Mouse (Mus musculus) hindbrain, embryonic 14.5 days (tissue): ENCODE data around the gene Prkce. TPM values are rescaled to one million over a fixed set of nuclear protein-coding genes. Genes with fewer than 3 reads are reported as not detected.

Source experiments
- ATAC-seq: fragments of 200-750 bp; cut with Nextera tagmentation; 2 replicates; pipeline ENCODE4 v1.8.0; 2017; ENCODE audit warnings: moderate number of reproducible peaks, mild to moderate bottlenecking, moderate TSS enrichment, moderate library complexity; ENCODE audit not compliant: low FRiP score
- DNase-seq: peaks from one replicate; pipeline ENCODE4 v3.0.0-alpha.2; 2015; ENCODE audit warnings: low spot score
- H3K27ac ChIP-seq: fragments of 300-500 bp; sonication (generic); 2 replicates; pipeline ENCODE4 v1.5.1; 2014; ENCODE audit warnings: mild to moderate bottlenecking, moderate library complexity
- H3K27me3 ChIP-seq: fragments of 300-500 bp; sonication (generic); 2 replicates; pipeline ENCODE4 v1.6.1; 2014; ENCODE audit warnings: mild to moderate bottlenecking, low read length, mixed read lengths; ENCODE audit not compliant: control insufficient read depth, insufficient read depth
- H3K36me3 ChIP-seq: fragments of 300-500 bp; sonication (generic); replicated peaks from 2 replicates; pipeline ENCODE4 v1.6.1; 2014; ENCODE audit not compliant: control insufficient read depth, insufficient read depth
- H3K4me1 ChIP-seq: fragments of 300-500 bp; sonication (generic); replicated peaks from 2 replicates; pipeline ENCODE4 v1.6.1; 2014; ENCODE audit warnings: antibody characterized with exemption, low read length, mixed read lengths; ENCODE audit not compliant: control insufficient read depth, insufficient read depth
- H3K4me2 ChIP-seq: fragments of 300-500 bp; sonication (generic); replicated peaks from 2 replicates; pipeline ENCODE4 v1.6.1; 2014; ENCODE audit warnings: mild to moderate bottlenecking, moderate library complexity
- H3K4me3 ChIP-seq: fragments of 300-500 bp; sonication (generic); replicated peaks from 2 replicates; pipeline ENCODE4 v1.5.1; 2014; ENCODE audit warnings: mild to moderate bottlenecking, low read length
- H3K9ac ChIP-seq: fragments of 300-500 bp; sonication (generic); 2 replicates; pipeline ENCODE4 v1.6.1; 2014
- H3K9me3 ChIP-seq: fragments of 300-500 bp; sonication (generic); 2 replicates; pipeline ENCODE4 v1.6.1; 2016; ENCODE audit warnings: low read length; ENCODE audit not compliant: control insufficient read depth
- WGBS: fragments of 180-500 bp; shearing (Covaris S2); extraction: QIAGEN DNeasy Blood & Tissue Kit; methylation state at CpG from one replicate; pipeline ENCODE4 v1.1.7; 2014; 5-methylcytosine and 5-hydroxymethylcytosine counted together
- polyA plus RNA-seq: library from polyadenylated mRNA; unstranded; fragments of >200 nt; fragmentation: Nextera tagmentation; extraction: Ambion mirVana; gene quantifications from 2 replicates; pipeline ENCODE4 v1.2.1, GENCODE M21; 2014

Prkce gene
- polyA plus RNA-seq, 1 experiment from 2014 or later: 38.7 TPM

DNA sequence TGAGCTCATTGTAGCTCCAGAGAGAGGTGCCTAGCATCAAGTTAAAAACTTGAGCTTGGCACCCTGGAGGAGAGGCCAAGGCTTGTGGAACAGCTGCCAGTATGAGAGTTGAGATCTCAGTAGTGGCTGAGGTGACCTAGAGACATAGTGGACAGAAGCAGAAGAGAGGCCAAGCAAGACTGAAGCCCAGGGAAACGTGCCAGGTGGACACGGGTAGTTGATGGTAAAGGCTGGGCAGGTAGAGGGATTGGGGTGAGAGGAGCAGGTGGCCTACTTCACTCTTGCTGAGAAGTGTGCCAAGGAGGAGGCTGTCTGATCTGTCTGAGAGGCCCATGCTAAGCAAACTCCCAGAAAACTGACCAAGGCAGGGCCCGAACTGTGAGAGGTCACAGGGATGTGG lies 44.6 kb downstream of the Prkce start:
- H3K27ac ChIP-seq: no peak overlapping the region
- ATAC-seq (no peak), DNase-seq (no peak)
- H3K27me3 ChIP-seq: no peaks in the 10 kb centered on the region
- H3K9me3 ChIP-seq: no peaks in the 10 kb centered on the region
- WGBS: 95% methylated on average over 3 of the region's 3 CpGs
- no peaks in the 10 kb centered on the region for H3K4me1 ChIP-seq
- no peak overlapping the region for H3K4me3 ChIP-seq
- H3K9ac ChIP-seq: no peak overlapping the region
- H3K4me2 ChIP-seq: no peak overlapping the region
- H3K36me3 ChIP-seq: no peaks in the 10 kb centered on the region

DNA sequence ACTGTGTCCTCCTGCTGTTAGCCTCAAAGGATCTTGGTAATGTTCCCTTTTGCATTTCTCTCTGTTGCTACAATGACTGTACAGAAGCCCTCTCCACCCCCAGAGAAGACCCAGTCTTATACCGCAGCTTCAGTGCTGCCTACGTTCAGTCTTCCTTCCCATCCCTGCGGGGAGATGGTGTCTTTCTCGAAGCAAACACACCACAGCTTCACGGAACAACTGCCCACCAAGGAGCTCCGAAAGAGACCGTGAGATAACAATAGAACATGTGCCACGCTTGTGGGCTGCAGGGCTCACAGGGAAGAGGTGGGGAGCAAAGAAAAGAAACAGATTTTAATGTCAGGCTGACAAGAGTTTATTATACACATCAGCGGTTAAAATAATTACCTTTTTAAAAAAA lies 46.7 kb downstream of the Prkce start:
- no peak overlapping the region for H3K4me2 ChIP-seq
- H3K4me3 ChIP-seq: no peak overlapping the region
- no peaks in the 10 kb centered on the region for H3K9me3 ChIP-seq
- no peaks in the 10 kb centered on the region for H3K4me1 ChIP-seq
- H3K27ac ChIP-seq: peak overlapping the region; percentile 54; the same call in 1 of the 2 replicates
- WGBS: 38% methylated on average over 9 of the region's 9 CpGs
- no peaks in the 10 kb centered on the region for H3K36me3 ChIP-seq
- ATAC-seq (no peak), DNase-seq (no peak)
- 0 out of 2 replicates have a peak overlapping the region, but pooled peaks have one; percentile 39 for H3K9ac ChIP-seq
- H3K27me3 ChIP-seq: no peaks in the 10 kb centered on the region

DNA sequence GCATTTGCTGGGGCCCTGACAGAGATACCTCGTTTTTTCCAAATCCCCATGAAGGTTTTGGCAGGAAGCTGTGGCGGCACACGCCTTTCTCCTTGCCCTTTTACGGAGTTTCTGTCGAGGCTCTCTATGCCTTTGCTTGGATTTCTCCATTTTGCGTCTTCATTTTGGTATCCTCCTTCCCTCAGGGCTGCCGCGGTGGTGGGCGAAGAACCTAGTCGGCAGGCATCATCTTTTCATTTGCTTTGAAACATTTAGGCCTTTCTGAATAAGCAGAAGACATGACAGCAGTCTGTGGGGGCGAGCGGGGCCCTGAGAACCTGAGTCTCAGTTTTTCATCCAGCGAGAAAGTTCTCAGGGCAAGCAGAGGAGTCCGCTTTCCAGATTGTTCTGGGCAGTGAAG lies 47.2 kb downstream of the Prkce start:
- Histone ChIP-seq H3K36me3 (no peaks in the 10 kb centered on the region), H3K27ac (peak overlapping the region; percentile 54; the same call in 1 of the 2 replicates), H3K4me1 (no peaks in the 10 kb centered on the region), H3K4me3 (no peak overlapping the region), H3K27me3 (no peaks in the 10 kb centered on the region), H3K4me2 (no peak overlapping the region), H3K9ac (no peak overlapping the region), H3K9me3 (no peaks in the 10 kb centered on the region)
- no peak for ATAC-seq
- WGBS: 83% methylated on average over 14 of the region's 14 CpGs
- DNase-seq: no peak

DNA sequence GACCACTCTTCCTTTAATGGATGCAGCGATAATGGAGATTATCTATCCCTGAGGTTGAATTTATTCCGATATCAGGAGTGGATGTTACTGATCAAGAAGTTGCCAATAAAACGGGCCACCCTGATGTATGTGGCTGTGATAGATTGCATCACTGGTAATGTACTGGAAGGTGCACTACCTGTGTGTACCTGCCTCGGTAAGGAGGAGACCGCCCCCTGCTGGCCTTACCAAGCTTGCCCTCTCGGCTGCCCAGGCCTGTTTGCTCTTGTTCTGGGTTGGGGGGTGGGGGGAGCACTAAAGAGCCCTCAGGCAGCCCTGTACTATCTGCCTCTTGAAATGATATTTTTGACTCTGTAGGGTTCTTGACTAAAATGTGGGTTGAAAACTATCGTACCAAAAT lies 48.2 kb downstream of the Prkce start:
- Histone ChIP-seq H3K27ac (no peak overlapping the region), H3K4me1 (no peaks in the 10 kb centered on the region), H3K9me3 (no peaks in the 10 kb centered on the region), H3K4me2 (no peak overlapping the region), H3K9ac (no peak overlapping the region), H3K27me3 (no peaks in the 10 kb centered on the region), H3K4me3 (no peak overlapping the region), H3K36me3 (no peaks in the 10 kb centered on the region)
- 91% methylated on average over 7 of the region's 7 CpGs for WGBS
- ATAC-seq (no peak), DNase-seq (no peak)

DNA sequence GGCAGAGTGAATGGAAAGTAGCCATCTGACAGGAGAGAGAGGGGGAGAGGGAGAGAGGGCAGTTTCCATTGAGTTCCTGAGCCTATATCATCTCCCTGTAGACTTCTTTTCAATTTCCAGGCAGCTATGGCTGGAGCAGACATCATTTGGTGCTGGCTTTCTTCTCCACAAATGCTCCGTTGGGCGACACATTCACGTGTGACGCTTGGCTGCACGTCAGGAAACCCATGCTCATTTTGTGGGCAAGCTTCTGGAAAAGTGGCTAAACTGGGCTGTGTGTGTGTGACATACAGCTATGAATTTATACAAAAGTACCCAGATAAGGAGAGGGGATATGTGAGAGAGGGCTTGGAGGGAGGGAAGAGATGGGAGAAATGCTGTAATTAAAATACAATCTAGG lies 49.9 kb downstream of the Prkce start:
- H3K9me3 ChIP-seq: no peaks in the 10 kb centered on the region
- no peaks in the 10 kb centered on the region for H3K36me3 ChIP-seq
- H3K4me1 ChIP-seq: no peaks in the 10 kb centered on the region
- no peak overlapping the region for H3K4me3 ChIP-seq
- DNase-seq (no peak), ATAC-seq (no peak)
- H3K27ac ChIP-seq: no peak overlapping the region
- 53% methylated on average over 5 of the region's 5 CpGs for WGBS
- H3K27me3 ChIP-seq: no peaks in the 10 kb centered on the region
- H3K4me2 ChIP-seq: no peak overlapping the region
- H3K9ac ChIP-seq: no peak overlapping the region

DNA sequence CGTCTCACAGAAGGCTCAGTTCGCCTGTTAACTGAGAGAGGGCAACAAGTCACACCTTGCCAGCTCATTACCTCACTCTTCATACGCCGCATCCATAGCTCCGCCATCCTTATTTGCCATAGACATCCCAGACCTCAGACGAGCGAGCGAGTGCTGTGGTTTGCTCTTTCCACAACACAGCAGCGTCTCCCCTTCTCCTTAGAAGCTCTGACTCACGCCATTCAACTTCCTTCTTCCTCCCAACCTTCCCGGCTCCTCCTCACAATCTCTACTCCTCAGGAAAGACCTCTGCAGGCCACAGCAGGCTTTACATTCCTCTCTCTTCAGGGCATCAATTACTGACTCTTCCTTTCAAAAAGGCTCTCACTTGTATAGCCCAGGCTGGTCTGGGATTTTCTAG lies 51.0 kb downstream of the Prkce start:
- H3K4me1 ChIP-seq: no peaks in the 10 kb centered on the region
- H3K36me3 ChIP-seq: no peaks in the 10 kb centered on the region
- H3K4me2 ChIP-seq: no peak overlapping the region
- H3K27ac ChIP-seq: no peak overlapping the region
- 86% methylated on average over 11 of the region's 11 CpGs for WGBS
- H3K9me3 ChIP-seq: no peaks in the 10 kb centered on the region
- DNase-seq (no peak), ATAC-seq (no peak)
- H3K9ac ChIP-seq: no peak overlapping the region
- H3K27me3 ChIP-seq: no peaks in the 10 kb centered on the region
- H3K4me3 ChIP-seq: no peak overlapping the region

DNA sequence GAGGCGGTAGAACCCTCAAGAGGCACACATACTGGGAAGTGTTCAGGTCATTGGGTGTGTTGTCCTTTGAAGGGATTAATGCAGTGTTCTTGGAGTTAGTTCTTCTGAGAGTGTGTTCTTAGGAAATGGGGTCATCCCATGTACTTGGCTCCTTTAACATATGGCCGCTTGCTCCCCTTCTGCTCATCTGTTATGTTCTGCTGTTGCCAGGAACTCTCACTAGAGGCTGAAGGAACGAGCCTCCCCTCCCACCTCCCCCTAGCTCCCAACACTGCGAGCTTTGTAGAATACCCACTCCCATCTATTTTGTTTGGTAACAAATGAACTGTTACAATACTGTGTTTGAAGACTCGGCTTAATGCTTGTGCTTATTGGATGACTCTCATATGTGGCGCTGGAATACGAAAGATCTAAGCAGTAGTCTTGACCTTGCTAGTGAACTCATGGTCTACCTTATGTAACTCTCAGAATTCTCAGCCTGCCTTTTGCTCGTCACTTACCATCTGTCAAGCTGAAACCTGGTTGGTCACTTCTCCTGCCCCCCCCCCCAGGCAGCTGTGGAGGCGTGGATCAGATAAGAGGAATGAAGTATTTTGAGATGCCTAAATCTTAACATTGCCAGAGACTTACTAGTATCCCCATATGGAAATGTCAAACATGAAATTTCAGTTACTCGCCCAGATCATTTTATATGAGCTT lies 58.1 kb downstream of the Prkce start:
- Histone ChIP-seq H3K27me3 (no peaks in the 10 kb centered on the region), H3K4me1 (no peaks in the 10 kb centered on the region), H3K9me3 (no peaks in the 10 kb centered on the region), H3K4me2 (no peak overlapping the region), H3K36me3 (no peaks in the 10 kb centered on the region), H3K27ac (no peak overlapping the region), H3K4me3 (no peak overlapping the region), H3K9ac (no peak overlapping the region)
- ATAC-seq (no peak), DNase-seq (no peak)
- WGBS: 73% methylated on average over 10 of the region's 10 CpGs

DNA sequence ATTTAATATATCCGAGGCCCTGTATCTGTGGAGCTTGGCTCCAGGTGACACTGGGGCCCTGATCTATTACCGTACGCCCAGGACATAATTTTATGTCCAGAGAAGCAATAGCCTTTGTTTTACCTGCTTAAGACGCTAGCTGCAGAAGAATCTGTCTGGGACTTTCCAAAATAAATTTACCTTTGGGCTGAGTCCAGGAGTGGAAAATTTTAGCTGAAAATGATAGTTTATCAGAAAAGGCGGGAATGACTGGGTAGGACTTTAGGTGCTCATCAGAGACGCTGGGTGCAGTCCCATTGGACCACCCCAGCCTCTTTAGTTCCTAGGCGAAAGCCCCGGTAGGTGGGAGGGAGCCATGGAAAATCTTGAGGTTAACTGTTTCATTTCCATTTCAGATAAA lies 58.6 kb downstream of the Prkce start:
- Histone ChIP-seq H3K4me3 (no peak overlapping the region), H3K4me1 (no peaks in the 10 kb centered on the region), H3K36me3 (no peaks in the 10 kb centered on the region), H3K27me3 (no peaks in the 10 kb centered on the region), H3K27ac (no peak overlapping the region), H3K9ac (no peak overlapping the region), H3K4me2 (no peak overlapping the region), H3K9me3 (no peaks in the 10 kb centered on the region)
- DNase-seq: no peak
- ATAC-seq: no peak
- 77% methylated on average over 8 of the region's 8 CpGs for WGBS

DNA sequence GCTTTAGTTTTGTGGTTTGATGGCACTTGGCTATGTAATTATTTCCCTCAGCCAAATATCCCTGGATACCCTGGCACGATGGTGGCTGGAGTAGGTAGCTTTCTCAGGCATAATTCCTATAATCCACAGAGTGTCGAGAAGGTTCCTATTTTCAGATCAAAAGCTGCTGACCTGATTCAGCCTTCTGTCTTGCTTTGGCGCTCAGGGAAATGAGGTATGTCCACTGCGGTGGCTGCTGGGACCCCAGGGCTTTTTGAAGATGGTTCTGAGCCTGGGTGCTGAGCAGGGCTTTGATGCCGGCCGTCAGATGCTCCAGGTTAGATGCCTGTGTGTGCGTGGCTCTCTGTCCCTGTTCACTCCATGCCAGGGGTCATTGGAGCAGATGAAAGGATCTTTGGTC lies 59.0 kb downstream of the Prkce start:
- Histone ChIP-seq H3K4me2 (no peak overlapping the region), H3K9ac (no peak overlapping the region), H3K4me1 (no peaks in the 10 kb centered on the region), H3K4me3 (no peak overlapping the region), H3K27ac (no peak overlapping the region), H3K9me3 (no peaks in the 10 kb centered on the region), H3K27me3 (no peaks in the 10 kb centered on the region), H3K36me3 (no peaks in the 10 kb centered on the region)
- no peak for DNase-seq
- WGBS: 86% methylated on average over 7 of the region's 7 CpGs
- no peak for ATAC-seq

DNA sequence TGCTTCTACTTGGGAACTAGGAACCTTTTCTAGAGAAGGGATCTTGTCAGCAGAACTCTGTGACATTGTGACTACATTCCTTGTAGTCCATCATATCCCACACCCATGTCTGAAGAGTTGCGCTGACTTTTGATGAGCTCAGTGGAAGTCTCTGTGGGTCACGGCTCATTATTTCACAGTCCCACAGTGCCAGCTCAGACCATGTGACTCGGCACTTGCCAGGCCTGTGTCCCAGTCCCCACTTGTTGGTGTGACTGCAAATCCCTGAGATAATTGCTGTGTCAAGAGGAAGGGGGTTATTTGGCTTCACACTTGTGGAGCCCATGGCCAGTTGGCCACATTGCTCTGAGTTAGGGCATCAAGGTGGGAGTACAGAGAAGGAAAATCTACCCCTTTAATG lies 59.8 kb downstream of the Prkce start:
- no peaks in the 10 kb centered on the region for H3K27me3 ChIP-seq
- no peak overlapping the region for H3K9ac ChIP-seq
- no peak overlapping the region for H3K4me2 ChIP-seq
- DNase-seq (no peak), ATAC-seq (no peak)
- no peak overlapping the region for H3K27ac ChIP-seq
- no peaks in the 10 kb centered on the region for H3K9me3 ChIP-seq
- 54% methylated on average over 3 of the region's 3 CpGs for WGBS
- no peak overlapping the region for H3K4me3 ChIP-seq
- no peaks in the 10 kb centered on the region for H3K4me1 ChIP-seq
- H3K36me3 ChIP-seq: no peaks in the 10 kb centered on the region
